Mouse (Mus musculus) skeletal muscle tissue, adult 2 months (tissue): Measurements from ENCODE around the gene Dab1.

Source experiments
- DNase-seq: peaks from one replicate; pipeline ENCODE4 v3.0.0-alpha.2; 2012; ENCODE audit warnings: low read depth, low spot score

The Dab1 gene

GRCm38 (mm10) chr4:103974536-103974935 lies 355.4 kb downstream of the Dab1 start:
- no peak for DNase-seq

- no peak for DNase-seq
These were observed 355.8 kb downstream of the Dab1 start for GRCm38 (mm10) chr4:103974946-103975345.

DNA sequence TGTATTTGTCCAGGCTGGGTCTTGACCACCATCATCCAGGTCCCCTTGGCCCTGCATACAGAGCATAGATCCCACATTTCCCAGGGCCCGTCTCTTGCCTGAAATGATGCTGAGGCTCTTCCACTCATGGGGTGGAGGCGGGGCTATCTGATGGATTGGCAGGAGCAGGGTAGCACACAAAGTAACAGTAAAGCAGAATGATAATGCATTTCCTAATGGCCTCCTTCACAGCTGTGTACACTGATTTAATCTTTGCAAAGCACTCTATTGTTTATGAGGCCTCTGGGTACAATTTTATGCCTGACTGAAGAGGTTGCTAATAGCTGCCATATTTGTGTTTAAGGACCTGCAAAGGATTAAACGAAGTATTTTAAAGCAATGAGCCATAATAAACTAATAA lies 374.7 kb downstream of the Dab1 start:
- DNase-seq, result no peak

GRCm38 (mm10) chr4:103994406-103994805 lies 375.2 kb downstream of the Dab1 start:
- no peak for DNase-seq

DNA sequence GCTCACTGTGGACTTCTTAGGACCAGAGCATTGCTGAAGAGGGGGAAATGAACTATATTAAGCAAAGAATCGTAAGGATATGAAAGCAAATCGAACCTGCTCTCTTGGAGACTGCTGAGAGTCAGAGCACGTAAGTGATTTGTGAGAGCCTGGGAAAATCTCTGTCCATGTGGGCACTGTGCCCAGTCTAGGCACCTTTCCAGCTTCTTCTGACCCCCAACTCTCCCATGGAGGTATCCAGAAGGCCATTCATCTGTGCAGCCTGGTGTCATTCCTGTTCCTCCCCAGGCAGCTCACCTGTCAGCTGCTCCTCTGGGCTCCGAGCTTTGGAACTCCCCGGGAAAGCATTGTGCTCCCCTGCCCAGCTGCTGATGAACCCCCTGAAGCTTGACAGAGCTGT lies 389.2 kb downstream of the Dab1 start:
- DNase-seq, result no peak

GRCm38 (mm10) chr4:104011683-104012082 lies 392.5 kb downstream of the Dab1 start:
- DNase-seq, result no peak

DNA sequence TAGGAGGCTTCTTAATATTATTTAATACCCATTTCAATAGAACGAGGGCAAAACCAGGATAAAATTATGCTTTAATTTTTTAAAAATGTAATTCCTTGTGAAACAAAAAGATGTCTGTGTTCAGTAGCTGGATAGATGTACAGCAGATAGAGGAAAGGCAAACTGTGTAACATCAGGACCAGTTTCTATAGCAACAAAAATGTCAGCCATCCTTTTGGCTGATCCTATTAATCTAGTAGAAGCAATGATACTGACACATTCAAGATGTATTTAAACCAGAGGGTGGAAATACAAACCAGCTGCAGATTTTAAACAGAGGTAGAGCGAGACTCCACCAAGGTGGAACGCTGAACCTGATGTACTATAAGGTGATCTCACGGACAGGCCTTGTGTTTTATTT lies 393.0 kb downstream of the Dab1 start:
- DNase-seq, result no peak

DNA sequence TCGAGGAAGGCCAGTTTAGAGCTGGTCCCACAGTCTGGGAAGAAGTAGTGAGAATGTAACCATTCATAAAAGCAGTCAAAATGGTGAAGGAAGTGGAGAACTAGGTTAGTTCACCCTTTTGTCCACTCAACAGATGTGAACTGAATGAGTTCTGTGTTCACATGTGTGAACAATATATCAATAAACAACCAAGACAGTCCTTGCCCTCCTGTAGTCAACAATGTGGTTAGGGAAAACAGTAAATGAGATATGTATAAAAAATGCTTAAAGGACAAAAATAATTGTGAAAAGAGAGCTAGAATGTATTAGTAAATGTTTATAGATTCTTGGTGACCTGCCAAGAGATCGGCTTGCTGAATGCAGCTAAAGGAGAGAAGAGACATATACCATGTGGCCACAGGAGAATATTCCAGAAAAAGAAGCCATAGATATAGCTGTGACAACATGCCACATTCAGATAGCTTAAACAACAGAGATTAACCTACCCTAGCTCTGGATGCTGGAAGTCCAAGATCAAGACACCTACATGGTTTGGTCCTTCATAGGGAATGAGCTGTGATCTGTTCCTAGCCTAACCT lies 406.0 kb downstream of the Dab1 start:
- DNase-seq, result no peak

DNA sequence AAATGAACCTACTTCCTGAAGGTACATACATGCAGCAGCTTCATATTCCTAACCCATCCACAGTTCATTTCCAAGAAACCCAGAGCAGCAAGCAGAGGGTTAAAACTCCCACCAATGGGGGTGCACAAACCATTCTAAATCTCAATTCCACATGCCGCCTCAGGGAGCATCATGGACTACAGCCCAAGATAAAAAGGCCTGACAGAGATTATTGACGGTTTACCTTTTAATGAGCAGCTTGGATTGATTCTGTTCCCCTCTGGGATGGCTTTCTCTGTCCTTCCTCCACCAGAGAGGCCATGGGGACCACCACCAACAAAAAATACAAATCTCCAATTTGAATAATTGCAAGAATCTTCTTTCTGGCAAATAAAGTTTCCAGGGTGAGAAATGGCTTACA lies 407.7 kb downstream of the Dab1 start:
- DNase-seq, result no peak

DNA sequence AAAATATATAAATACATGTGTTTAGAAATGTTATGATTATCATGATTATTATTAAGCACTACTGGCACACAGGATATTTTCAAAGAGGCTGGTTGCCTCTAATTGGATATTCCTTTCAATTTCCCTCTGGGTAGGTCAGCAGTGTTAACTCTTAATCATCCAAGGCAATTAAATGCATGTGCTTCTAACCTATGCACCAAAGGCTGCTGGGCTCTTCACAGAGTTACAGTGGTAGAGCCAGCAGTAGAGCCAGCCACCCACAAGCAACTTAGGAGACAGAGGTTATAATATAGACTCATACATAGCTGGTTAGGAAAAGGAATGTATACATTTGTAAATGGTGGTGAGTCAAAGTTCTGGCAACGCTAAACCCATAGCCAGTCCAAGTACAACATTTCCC lies 408.1 kb downstream of the Dab1 start:
- no peak for DNase-seq

- DNase-seq, result no peak
These were observed 416.9 kb downstream of the Dab1 start for GRCm38 (mm10) chr4:104036091-104036490.

GRCm38 (mm10) chr4:104039588-104039987 lies 420.4 kb downstream of the Dab1 start:
- DNase-seq, result no peak

DNA sequence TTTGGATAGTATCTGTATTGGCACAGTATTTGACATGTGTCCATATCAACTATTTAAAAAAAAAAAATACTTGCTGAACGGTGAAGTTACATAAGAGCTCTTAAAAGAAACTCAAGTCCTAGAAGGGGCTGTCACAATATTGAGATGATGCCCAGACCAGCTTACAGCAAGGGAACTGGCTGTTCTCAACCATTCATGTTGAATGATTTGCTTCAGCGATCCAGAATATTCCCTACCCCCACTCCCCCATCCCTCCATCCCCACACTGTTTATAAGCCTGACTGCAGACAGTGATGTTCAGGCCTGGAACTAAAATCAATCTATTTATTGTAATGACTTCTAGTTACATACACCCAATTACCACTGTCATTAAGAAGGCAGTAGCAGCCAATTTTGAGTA lies 424.3 kb downstream of the Dab1 start:
- DNase-seq, result no peak

GRCm38 (mm10) chr4:104044634-104045033 lies 425.5 kb downstream of the Dab1 start:
- no peak for DNase-seq

DNA sequence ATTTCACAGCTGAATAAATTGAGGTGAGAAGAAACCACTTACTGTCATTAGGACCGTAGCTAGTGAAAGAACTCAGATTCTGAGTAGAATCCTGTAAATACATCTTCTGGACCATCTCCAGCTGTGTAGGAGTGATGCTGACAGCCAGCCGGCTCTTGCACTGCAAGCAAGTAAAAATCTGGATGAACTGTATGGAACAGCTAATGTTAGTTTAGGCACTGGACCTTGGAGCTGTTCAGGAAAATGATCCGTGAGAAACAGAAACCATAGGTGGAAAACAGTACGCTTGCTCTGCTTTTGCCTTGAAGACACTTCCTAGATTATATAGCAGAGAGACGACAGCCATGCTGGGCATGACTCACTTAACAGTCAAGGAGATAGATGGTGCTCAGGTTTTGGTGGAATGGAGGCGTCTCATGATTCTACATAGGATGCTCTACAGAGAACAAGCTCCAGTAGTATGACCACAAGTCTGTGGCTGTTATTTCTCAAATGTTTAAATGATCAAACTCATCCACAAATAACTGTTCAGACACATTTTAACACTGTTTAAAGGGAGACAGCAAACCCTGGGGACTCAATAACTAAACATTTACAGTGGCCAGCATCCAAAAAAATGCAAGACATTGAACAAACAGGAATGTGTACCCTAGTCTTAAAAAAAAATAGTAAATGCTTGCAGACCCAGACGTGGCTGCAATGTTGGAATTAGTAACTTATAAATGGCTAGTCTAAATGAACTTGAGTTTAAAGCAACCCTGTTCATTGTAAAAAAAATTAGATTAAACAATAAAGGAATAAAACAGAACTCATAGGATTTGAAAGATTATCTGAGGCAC lies 429.0 kb downstream of the Dab1 start:
- DNase-seq, result no peak

GRCm38 (mm10) chr4:104057116-104057515 lies 438.0 kb downstream of the Dab1 start:
- no peak for DNase-seq

GRCm38 (mm10) chr4:104059569-104059968 lies 440.4 kb downstream of the Dab1 start:
- no peak for DNase-seq

GRCm38 (mm10) chr4:104062356-104062755 lies 443.2 kb downstream of the Dab1 start:
- DNase-seq, result no peak

GRCm38 (mm10) chr4:104066901-104067300 lies 447.7 kb downstream of the Dab1 start:
- no peak for DNase-seq

DNA sequence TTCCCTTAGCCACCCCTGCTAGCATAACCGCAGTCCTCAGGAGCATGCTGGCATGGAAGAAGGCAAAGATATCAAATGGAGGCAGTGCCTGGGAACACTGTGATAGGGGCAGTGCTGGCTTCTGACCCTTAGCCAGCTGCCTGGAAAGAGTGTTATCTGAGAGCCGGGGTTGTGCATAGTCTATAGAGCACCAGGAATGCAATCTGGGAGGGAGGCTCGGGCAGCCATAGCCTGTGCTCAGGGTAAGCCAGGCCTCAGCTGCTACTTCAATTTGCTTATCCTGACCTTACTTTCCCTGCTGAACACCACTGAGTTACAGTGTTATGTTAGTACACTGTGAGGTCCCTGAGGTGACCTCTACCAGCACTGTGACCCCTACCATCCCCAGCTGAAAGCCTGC lies 448.6 kb downstream of the Dab1 start:
- no peak for DNase-seq

DNA sequence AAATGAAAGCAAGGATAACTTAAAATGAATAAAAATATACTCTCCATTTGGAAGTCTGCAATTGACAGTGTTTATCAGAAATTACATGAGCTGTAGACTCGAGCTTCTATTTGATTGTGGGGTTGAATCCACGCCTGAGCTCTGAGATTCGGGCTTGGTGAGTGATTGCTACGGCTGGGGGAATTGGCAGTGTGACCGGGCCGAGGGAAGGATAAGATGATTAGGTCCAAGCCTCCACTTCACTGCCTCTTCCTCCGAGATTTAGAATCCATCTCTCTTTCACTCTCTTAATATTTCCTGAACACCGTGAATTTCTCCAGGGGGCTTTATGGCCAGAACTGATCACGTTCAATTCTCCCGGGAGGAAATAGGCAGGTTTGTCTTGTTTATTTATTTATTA lies 452.1 kb downstream of the Dab1 start:
- DNase-seq, result no peak

- DNase-seq, result no peak
These were observed 454.8 kb downstream of the Dab1 start for GRCm38 (mm10) chr4:104073920-104074459.

DNA sequence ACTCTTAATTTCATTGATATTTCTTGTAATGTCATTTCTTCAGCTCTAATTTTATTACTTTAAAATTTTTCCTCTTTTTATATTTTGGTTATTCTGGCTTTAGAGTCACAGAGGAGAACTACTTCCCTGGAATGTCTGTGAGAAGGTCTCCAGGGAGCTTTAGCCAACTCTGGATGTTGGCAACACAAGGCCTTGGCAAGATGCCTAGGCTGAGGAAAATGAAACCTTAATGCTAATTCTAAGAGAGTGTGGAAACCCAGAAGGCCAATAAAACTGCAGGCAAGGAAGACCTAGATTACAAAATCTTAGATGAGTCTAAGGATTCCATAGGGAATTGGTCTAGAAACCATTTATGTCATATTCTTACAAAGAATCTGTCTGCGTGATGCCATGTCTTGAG lies 458.6 kb downstream of the Dab1 start:
- DNase-seq, result peak; percentile 40
